Mouse (Mus musculus) liver, postnatal 0 days (tissue): ENCODE data around the gene Eif3l.

Experiments
- CTCF ChIP-seq: sonication (generic); IDR thresholded peaks from 2 replicates; pipeline ENCODE4 v1.5.1; 2016; ENCODE audit warnings: antibody characterized with exemption, low read depth
- EP300 ChIP-seq: IDR thresholded peaks from 2 replicates; pipeline ENCODE4 v1.6.1; 2016; ENCODE audit warnings: antibody characterized with exemption, low read depth, mild to moderate bottlenecking

DNA sequence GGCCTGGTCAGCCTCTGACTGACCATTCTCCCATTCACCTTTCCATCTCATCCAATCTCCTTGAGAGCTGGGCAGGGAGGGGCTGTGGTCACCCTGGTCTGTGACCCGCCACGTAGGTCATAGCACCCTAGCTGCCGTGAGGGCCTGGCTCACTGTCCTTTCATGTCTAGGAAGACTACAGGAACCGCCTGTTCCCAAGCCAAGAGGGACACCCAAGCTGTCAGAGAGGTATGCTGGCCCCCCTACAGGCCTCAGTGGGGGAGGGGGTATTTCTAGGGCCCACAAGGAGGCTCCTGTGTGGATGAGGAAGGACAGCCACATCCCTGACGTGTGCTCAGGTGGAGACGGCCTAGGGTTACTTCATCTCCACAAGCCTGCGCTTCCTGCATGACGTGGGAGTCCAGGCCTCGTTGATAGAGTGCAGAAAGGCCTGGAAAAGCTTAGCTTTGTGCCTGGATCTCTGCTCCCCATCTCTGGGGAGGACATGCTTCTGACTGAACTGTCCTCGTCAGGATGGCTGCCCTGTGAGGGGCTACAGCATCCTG is 49.4 kb downstream of the Eif3l start:
- TF ChIP-seq EP300 (no peak), CTCF (no peak)
